Mouse (Mus musculus): Measurements from ENCODE around the gene Fndc7.
"Not testable (repeated sequence)": the region's sequence is repeated elsewhere in the genome, so short reads cannot be mapped to it uniquely, and the experiment has no call there.

The Fndc7 gene

DNA sequence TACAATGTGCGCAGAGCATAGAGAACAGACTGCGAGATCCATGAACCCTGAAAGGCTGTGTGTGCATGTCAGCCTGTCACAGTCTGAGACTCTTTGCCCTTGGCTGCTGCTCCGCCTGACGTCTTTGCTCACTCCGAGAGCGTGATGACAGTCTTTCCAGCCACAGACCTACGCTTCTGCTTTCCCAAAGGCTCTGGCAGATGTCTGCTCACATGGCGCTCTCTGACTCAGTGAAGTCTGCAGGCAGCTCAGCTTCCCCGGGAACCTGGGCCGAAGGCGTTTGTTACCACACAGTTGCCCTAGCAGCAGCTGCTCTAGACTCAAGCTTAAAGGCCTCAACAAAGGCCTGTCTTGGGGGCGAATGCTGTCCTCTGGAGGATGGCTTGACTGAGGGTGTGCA, 34.4 kb downstream of the Fndc7 start:
- DNase-seq (ENCODE audit: low read depth) = peak; percentile 72

DNA sequence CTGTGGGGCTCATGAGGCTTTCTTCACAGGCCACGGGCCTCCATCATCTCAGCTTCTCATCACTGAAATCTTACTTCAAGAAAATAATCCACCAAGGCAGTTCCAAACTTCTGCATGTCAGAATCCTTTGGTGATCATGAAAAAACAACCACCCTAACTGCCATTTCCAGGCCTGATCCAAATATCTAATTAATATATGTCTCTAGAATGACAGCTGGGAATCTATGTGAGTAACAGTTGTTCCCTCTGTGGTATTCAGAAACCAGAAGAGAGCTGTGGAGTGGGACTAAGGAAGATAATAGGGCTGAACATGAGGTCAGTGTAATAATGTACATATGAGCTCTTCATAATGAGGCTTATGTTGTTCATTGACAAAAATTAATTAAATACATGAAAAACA, 36.5 kb downstream of the Fndc7 start:
- no peak for DNase-seq (ENCODE audit: low read depth)

DNA sequence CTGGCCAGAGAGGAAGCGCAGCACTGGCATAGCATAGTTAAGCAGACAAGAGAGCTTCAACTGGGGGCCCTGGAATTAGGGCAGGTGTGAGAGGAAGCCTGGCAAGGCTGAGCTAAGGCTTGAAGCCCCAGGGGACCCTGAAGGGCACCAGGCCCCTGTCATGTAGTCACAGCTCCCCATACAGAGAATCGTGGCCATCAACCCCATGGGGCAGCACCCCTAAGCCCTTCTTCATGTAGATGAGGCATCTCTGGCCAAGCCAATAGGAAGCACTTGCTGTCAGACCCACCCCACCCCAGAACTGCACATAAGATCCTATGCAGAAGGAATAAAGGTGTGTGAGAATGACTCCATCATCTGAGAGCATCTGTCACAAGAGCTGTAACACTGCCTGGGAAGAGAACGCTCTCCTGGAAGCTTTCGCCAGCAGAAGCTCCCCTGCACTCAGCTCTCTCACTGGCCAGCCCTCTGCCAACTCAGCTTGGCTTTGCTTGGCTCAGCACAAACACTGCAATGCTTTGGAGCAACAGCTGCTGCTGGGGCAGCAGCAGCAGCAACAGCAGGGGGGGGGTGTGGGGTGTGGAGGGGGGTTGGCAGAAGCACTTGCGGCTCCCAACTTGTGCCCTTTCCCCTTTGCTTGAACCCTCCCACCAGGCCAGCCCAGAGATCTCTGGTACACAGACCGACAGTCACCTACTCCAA, 37.7 kb downstream of the Fndc7 start:
- no peak for DNase-seq (ENCODE audit: low read depth)

DNA sequence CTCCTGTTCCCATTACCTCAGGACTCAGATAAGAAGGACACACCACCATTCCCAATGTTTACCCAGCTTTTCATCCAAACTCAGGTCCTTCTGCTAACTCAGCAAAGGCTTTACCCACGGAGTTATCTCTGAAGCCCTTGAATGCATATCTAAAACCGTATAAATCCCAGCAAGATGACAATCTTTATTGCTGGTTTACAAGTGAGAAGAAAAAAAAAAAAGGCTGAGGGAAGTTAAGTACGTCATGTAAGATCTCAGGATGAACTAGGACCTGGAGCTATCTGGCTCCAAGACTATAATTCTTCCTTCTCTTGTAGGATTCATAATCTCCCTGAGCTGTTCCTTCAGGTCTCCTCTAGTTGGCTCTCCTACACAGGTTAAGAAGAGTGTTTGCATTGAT, 38.3 kb downstream of the Fndc7 start:
- no peak for DNase-seq (ENCODE audit: low read depth)

DNA sequence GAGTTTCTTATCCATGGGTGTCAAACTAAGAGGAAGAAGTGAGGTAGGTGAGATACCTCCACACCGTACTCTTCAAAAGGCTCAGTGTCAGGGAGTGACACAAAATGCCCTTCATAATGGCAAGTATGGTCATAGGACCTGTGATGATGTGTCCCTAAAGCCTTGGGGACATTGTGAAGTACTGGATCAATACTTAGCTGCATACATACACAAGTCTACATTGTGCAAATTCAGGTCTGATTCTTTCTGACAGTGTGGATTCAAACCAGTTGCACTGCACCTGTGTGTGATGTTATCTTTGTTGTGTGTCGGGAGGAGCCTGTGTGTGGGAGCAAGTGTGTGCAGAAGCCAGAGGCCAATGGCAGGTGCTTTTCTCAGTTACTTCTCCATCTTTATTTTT, 38.7 kb downstream of the Fndc7 start:
- no peak for DNase-seq (ENCODE audit: low read depth)

DNA sequence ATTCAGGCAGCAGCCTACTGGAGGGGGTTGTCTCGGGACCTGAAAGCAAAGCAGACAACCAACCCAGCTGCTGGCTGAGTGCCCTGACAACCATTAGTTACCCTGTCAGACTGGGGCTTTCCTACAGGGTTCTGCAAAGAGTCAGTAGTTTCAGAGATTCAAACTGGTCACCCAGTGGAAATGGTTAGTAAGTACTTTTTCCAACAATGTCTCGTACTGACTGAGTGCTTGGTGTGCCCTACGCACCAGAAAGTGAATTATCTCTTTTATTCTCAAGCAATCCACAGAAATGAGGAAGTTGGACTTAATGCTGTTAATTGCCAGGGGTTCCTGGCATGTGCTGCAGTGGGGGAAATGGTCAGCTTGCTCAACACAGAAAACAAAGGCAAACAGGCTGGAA, 39.3 kb downstream of the Fndc7 start:
- peak; percentile 86 for DNase-seq (ENCODE audit: low read depth)

DNA sequence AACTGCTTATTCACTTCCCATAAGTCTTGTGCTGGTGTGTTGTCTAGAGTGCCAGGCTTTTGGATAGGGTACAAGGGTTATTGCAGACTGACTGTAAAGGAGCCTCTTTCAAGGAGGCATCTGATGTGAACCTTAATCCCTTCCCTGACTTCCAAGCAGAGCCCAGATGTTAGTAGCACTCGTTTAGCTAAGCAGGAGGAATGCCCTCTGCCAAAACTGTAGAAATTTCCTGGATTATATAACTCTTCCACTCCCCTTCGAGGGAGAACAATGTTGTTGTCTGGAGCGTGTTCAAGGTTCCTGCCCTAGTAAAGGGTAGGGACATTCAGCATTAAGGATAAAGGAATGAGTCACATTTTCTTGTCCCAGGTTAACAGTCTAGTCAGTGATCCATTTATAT, 43.2 kb downstream of the Fndc7 start:
- no peak for DNase-seq (ENCODE audit: low read depth)

DNA sequence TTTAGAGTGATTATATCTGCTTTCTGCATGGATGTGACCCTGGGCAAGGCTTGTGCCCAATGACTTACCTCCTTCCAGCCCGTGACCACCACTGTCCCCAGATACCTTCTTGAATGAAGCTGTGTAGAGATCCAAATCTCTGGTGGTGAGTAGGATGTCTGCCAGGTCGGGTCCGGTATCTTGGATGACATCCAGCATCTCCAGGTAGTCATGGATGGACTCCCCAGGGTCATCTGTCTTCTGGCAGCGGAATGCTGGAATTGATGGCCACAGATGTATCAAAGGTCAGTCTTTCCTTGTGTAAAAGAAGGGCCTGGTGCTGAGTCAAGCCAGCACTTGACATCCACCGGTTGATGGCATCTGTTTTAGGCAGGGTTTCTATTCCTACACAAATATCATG, 45.3 kb downstream of the Fndc7 start:
- no peak for DNase-seq (ENCODE audit: low read depth)

DNA sequence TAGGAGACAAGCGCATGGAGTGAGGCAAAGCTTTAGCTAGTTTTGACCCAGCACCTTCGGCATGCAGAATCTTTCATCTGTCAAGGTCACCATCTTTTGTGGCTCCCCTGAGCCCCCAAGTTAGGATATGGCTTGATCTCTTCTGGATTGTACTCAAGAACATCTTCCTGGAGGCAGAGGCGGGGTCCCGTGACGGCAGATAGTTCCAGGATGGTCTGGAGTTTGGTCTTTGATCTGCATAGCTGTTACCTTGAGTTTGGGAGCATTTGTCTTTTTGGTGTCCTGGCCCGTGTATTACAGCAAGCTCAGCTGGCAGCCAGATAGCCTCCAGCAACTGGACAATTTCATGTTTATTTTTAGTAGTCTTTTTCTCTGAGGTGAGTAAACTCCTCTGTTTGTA, 45.8 kb downstream of the Fndc7 start:
- DNase-seq (ENCODE audit: low read depth) = no peak

DNA sequence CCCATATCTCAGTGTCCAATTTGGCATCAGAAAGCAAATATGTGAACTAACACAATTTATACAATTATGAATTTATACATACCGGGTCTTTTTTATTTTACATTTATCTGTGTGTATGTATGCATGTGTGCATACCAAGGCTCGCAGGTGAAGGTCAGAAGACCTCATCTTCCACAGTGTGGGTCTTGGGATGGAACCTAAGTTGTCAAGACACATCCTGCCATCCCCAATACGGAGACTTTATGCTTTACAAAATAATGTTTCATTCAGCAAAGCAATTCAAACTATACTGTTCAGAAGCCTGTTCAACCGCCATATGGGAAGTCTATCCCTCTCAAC, 49.1 kb downstream of the Fndc7 start:
- DNase-seq (ENCODE audit: low read depth) = no peak

DNA sequence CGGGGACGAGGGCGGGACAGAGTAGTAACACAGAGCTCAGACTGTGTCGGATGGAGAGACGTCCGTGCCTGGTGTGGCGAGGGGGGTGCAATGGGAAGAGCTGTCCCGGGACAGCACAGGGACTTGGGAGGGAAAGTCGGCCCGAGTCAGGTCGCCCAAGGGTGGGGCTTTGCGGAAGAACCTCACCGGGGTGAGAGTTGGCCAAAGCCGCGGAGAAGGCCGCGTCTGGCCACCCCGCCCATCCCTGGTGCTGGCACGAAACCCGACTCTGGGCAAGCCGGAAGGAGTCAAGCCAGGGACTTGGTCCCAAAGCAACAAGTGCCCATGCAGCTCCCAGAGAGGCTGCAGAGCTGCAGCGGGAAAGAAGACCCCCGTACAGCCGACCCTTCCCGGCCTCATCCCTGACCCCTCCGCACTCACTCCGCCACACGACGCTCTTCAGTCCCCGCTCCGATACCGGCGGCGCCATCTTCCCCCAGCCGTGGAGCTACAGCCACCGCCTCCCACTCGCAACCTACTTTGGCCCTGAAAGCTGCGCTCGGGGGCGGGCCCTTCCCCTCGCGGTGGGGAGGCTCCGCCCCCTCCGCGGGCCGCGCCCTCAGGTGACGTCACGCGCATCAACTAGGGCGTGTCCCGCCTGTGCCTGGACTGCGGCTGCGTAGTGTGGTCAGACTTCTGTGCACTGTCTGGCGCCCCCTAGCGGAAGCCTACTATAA, 49.6 kb downstream of the Fndc7 start, which contains the start of gene Stxbp3:
Gene Stxbp3 (minus strand): TSS at position 527 of the 716 bp plus-strand sequence.
- DNase-seq (ENCODE audit: low read depth) = peak; percentile 97

DNA sequence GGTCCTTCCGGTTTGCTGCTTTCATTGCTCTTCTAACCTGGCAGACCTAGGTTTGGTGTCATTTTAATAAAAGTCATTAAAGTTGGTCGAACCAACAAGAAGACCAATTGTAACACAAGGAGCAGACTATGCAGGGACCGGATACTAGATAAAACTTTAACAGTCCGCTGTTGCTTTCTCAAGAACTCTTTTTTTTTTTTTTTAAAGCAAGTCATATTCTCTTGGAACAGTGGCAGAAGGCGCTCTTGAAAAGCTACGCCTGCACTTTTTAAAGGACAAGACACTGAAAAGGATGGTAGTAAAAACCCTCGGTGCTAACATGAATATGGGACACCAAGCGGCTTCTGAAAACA, 50.2 kb downstream of the Fndc7 start:
- no peak for DNase-seq (ENCODE audit: low read depth)

DNA sequence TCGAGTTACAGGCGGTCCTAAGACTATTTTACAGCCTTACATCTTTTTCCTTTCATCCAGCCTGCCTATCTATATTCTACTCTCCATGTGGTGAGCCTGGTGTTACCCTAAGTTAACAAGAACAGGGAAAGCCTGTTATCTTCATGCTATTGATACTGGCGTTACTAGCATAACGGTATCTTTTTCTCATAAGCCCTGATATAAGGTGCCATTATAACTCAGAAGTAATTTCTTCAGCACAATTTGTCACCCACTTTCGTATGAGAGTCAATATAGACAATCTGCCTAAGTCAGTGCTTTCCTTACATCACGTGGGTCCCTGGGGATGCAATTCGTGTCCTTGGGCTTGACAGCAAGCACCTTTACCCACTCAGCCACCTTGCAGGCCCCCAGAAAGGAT, 50.8 kb downstream of the Fndc7 start:
- no peak for DNase-seq (ENCODE audit: low read depth)

DNA sequence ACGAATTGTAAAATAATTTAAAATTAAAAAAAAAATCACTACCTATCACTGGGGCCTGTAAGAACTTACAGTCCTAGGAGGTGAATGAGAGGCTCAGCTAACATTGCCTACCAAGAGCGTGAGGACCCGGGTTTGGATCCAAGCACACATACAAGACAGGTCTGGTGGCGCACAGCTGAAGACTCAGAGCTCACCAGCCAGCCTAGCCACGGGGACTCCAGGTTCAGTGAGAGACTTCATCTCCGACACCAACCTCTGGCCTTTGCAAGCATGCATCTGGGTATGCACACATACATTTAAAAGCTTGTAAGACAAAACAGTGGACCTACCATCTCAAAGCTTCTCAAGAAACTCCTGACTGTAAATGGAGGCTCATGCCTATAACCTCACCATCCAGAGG, 52.9 kb downstream of the Fndc7 start:
- DNase-seq (ENCODE audit: low read depth) = no peak

DNA sequence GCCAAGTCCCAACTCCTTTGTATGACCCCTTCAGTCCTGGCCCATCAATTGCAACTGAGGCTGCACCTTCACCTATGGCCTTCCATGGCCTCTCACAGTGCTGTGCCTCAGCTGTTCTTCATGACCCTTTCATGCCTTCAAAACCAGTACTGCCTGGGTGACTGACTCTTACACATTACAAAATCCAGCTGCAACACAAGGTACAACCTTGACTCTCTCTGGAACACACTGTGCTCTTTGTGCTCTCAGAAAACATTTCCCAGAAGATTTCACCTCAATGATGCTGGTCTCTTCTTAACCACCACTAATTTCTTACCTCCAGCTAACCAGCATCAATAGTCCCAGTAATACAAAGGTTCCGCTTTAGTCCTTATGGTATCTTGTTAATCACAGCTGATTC, 56.1 kb downstream of the Fndc7 start:
- not testable (repeated sequence) for DNase-seq (ENCODE audit: low read depth)

DNA sequence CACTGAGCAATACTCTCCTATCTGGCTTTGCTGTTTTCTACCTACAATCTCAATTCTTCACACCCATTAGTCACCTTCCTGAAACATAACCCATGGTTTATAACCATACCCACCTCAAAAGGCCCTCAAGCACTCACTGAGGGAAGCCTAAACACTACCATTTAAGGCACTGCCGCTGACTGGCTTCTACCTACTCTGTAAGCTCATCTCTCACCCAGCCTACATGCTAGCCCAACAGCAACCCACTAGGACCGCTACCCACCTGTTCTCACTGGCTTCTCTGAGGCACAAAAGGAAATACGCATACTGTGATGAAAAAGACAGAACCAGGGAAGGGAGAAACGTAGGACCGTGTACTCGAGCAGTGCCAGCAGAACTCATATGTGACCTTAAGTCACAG, 58.1 kb downstream of the Fndc7 start:
- peak; percentile 8 for DNase-seq (ENCODE audit: low read depth)

DNA sequence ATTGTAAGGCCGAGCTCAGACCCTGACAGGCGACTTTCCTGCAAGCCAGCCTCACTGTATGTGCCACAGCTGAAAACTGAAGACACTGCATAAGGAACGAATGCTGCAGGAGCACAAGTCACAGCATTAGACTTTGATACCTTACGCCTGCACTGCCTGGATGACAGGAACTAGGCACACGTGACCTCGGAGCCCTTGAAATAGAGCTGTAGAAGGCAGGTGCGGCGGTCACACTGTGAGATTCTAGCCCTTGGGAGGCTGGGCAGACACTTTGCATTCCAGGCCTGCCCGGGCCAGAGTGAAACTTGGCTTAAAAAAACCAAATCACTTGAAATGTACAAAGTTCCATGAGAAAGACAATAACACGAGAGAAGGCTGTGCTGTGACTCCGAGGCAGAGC, 59.3 kb downstream of the Fndc7 start:
- no peak for DNase-seq (ENCODE audit: low read depth)

DNA sequence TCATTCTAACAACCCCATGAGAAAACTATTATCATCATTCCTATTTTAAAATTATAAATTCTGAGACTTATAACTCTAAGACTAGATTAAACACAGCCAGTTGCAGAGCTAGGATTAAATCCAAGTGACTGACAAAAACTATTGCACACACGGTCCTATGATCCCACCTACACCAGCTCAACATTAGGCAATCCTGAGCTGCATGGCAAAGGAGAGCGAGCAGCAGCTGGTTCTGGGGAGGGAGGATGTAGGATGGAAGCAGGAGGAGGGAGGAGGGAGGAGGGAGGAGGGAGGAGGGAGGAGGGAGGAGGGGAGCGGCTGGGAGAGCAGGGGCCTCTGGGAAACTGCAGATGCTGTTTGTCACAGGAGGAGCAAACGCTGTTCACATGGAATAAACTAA, 74.2 kb downstream of the Fndc7 start:
- DNase-seq (ENCODE audit: low read depth) = no peak

DNA sequence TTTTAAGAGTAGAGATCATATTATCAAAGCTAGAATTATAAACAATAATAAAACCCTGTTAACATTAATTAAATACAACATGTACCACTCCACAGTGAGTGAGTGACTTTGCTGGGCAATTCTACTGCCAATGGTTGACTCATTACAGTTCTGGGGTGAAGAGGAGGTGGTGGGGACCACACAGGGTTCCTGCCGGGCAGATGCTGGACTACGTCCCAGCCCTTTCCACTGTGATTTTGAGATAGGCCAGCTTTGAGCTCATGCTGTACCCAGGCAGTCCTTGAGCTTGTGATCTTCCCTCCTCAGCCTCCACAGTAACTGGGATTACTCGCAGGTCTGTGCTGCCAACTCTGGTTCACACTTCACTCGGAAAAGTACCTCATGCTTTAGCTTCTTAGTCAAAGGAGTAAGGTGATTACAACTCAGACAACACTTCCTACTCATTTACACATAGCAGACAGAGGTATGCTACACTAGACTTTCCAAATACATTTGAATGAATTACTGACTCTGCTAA, 79.0 kb downstream of the Fndc7 start:
- peak; percentile 7 for DNase-seq (ENCODE audit: low read depth)

DNA sequence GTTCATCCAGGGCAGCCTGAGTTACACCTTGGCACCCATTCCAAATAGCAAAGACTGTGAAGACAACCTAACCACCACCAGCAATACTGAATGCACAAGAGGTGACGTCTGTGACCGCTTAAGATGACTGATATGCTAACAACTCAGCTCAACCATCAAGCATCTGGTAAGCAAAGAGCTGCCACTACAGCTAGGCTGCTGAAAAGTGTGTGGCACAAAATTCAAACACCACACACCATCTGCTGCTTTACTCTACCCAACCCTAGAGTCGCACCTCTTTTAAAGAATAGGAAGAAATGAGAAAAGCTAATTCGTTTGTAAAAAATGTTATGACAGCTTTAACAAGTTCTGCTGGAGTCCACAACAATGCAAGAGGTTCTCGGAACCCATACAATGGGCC, 84.2 kb downstream of the Fndc7 start:
- DNase-seq (ENCODE audit: low read depth) = no peak

All from 416B (cell line).